Mouse (Mus musculus) heart, embryonic 15.5 days (tissue): ENCODE measurements at regions not wholly inside any gene's neighbourhood (a gene's known extent, or its start where the extent isn't known, plus 50 kb on each side); places are given as distances from the start of the nearest gene placed in this dataset.

Source experiments
- ATAC-seq: fragments of 200-750 bp; cut with Nextera tagmentation; replicated peaks from 2 replicates; pipeline ENCODE4 v1.8.0; 2017; ENCODE audit warnings: low read depth, moderate TSS enrichment; ENCODE audit not compliant: insufficient number of reproducible peaks, insufficient read depth, low FRiP score
- H3K27ac ChIP-seq: fragments of 300-500 bp; sonication (generic); 2 replicates; pipeline ENCODE4 v1.5.1; 2015; ENCODE audit warnings: mild to moderate bottlenecking, inconsistent platforms
- H3K27me3 ChIP-seq: fragments of 300-500 bp; sonication (generic); 2 replicates; pipeline ENCODE4 v1.6.1; 2015; ENCODE audit warnings: inconsistent platforms
- H3K36me3 ChIP-seq: fragments of 300-500 bp; sonication (generic); 2 replicates; pipeline ENCODE4 v1.6.1; 2015; ENCODE audit warnings: mild to moderate bottlenecking, inconsistent platforms
- H3K4me1 ChIP-seq: fragments of 300-500 bp; sonication (generic); replicated peaks from 2 replicates; pipeline ENCODE4 v1.6.1; 2015; ENCODE audit warnings: inconsistent platforms
- H3K4me2 ChIP-seq: fragments of 300-500 bp; sonication (generic); 2 replicates; pipeline ENCODE4 v1.6.1; 2015; ENCODE audit warnings: inconsistent platforms, mild to moderate bottlenecking, moderate library complexity
- H3K4me3 ChIP-seq: fragments of 300-500 bp; sonication (generic); 2 replicates; pipeline ENCODE4 v1.5.1; 2015; ENCODE audit warnings: mild to moderate bottlenecking, inconsistent platforms
- H3K9ac ChIP-seq: fragments of 300-500 bp; sonication (generic); 2 replicates; pipeline ENCODE4 v1.6.1; 2015; ENCODE audit warnings: mild to moderate bottlenecking, inconsistent platforms
- H3K9me3 ChIP-seq: fragments of 300-500 bp; sonication (generic); replicated peaks from 2 replicates; pipeline ENCODE4 v1.6.1; 2016; ENCODE audit warnings: inconsistent platforms
- WGBS: fragments of 180-500 bp; shearing (Covaris S2); methylation state at CpG from one replicate; pipeline ENCODE4 v1.1.7; 2015; ENCODE audit warnings: mixed read lengths; 5-methylcytosine and 5-hydroxymethylcytosine counted together

DNA sequence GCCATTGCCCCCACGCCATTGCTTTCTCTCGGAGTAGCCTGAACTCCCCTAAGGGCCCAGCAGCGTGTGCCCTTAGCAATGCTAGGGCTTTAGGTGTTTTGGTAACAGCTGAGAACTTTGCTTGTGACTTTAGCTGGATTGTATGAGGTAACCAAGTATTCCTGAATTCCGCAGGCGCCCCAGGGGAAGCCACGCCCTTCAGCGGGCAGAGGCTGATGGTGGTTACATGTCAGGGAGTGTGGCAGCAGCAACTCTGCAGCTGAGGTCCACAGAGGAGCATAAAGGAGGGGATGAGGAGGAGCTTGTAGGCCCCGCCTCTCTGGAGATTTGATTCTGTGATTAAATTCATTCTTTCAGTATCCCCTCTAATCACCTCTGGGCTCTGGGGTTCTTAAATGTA lies 116.1 kb upstream of the 1700012A03Rik start:
- no peak for ATAC-seq
- H3K4me1 ChIP-seq, result peaks cover 6% of the 10 kb centered on the region
- no peak overlapping the region for H3K27ac ChIP-seq
- H3K9me3 ChIP-seq, result no peaks in the 10 kb centered on the region
- H3K4me3 ChIP-seq, result no peak overlapping the region
- no peak overlapping the region for H3K4me2 ChIP-seq
- WGBS, result 75% methylated on average over 8 of the region's 8 CpGs
- H3K36me3 ChIP-seq, result no peaks in the 10 kb centered on the region
- H3K27me3 ChIP-seq, result peaks cover 11% of the 10 kb centered on the region; the same call in 1 of the 2 replicates
- no peak overlapping the region for H3K9ac ChIP-seq

DNA sequence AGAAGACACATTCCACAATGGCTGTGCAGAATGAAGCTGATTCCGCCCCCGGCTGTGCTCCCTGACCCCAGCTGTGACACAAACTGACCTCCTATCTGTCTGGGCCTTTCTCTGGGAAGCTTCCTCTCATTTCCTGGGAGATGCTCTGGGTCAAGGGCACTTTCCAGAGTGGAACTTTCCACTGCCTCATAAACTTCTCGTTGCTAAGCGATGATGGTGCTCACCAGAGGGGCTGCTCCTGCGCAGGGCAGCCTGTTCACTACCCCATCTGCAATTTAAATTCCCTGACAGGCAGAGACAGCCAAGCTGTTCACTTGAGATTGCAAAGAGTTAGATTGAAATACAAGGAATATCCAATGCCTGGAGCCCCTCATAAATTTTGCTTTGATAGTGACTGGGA lies 116.7 kb upstream of the 1700012A03Rik start:
- Histone ChIP-seq H3K4me3 (no peak overlapping the region), H3K9me3 (no peaks in the 10 kb centered on the region), H3K9ac (no peak overlapping the region), H3K36me3 (no peaks in the 10 kb centered on the region), H3K4me2 (no peak overlapping the region), H3K27me3 (peaks cover 9% of the 10 kb centered on the region; the same call in 1 of the 2 replicates), H3K4me1 (peaks cover 2% of the 10 kb centered on the region), H3K27ac (no peak overlapping the region)
- no peak for ATAC-seq
- 64% methylated on average over 5 of the region's 5 CpGs for WGBS

DNA sequence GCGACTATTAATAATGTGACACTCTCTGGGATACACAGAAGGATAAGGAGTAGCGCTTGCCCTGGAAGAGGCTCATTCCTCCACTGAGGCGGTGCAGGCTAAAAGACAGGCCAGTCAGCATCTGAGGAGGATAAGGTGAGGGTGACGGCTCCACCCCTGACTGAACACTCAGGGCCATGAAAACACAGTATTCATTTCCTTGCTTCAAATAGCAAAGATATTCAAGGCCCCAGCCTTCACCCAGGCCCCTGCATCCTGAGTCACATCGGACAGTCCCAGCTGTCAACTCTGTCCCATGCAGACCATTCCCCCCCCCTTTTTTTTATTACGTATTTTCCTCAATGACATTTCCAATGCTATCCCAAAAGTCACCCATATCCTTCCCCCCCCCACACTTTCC lies 118.9 kb upstream of the 1700012A03Rik start:
- no peak for ATAC-seq
- no peaks in the 10 kb centered on the region for H3K9me3 ChIP-seq
- no peaks in the 10 kb centered on the region for H3K27me3 ChIP-seq
- H3K27ac ChIP-seq, result no peak overlapping the region
- H3K36me3 ChIP-seq, result no peaks in the 10 kb centered on the region
- no peak overlapping the region for H3K4me3 ChIP-seq
- H3K4me1 ChIP-seq, result no peaks in the 10 kb centered on the region
- H3K9ac ChIP-seq, result no peak overlapping the region
- no peak overlapping the region for H3K4me2 ChIP-seq
- 78% methylated on average over 6 of the region's 6 CpGs for WGBS

DNA sequence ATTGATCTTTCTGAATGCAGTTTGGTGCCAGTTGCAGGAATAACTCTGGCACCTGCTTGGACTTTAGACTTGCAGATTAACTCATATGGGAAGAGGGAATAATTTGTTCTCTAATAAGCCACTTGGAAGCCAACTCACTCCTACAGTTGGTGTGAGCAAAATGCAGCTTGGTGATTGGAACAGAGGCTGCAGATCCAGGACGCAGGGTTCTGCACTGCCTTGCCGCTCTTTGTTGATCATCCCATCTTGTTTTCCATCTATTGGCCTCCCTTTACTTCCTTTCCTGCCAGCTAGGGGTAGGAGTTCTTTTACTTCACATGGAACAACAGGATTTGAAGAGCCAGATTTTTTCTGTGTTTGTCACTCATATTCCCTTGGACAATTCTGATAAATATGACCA lies 120.9 kb upstream of the 1700012A03Rik start:
- Histone ChIP-seq H3K36me3 (no peaks in the 10 kb centered on the region), H3K9me3 (no peaks in the 10 kb centered on the region), H3K9ac (no peak overlapping the region), H3K27ac (no peak overlapping the region), H3K4me1 (no peaks in the 10 kb centered on the region), H3K4me2 (no peak overlapping the region), H3K27me3 (no peaks in the 10 kb centered on the region), H3K4me3 (no peak overlapping the region)
- WGBS, result 76% methylated on average over 2 of the region's 2 CpGs
- ATAC-seq, result no peak

DNA sequence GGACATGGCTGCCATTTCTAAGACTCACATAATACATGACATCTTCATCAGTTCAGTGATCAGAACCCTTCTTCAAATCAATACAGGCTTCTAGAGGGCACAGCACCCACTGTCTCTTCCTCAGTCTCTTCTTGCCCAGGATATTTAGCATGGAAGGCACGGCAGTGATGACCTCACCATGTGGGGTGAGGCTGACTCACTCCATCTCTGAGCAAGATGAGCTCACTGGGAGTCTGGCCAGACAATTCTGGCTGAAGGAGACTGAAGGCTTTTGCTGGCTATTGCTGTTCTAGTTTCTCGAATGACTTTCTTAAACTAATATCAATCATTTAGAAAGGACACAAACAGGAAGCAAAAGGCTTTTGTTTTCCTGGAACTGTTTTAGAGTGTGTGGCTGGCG lies 122.9 kb upstream of the 1700012A03Rik start:
- no peak overlapping the region for H3K27ac ChIP-seq
- H3K36me3 ChIP-seq, result no peaks in the 10 kb centered on the region
- no peaks in the 10 kb centered on the region for H3K4me1 ChIP-seq
- no peak overlapping the region for H3K4me2 ChIP-seq
- no peak overlapping the region for H3K4me3 ChIP-seq
- ATAC-seq, result no peak
- no peaks in the 10 kb centered on the region for H3K9me3 ChIP-seq
- H3K9ac ChIP-seq, result no peak overlapping the region
- H3K27me3 ChIP-seq, result no peaks in the 10 kb centered on the region
- WGBS, result 42% methylated on average over 3 of the region's 3 CpGs

DNA sequence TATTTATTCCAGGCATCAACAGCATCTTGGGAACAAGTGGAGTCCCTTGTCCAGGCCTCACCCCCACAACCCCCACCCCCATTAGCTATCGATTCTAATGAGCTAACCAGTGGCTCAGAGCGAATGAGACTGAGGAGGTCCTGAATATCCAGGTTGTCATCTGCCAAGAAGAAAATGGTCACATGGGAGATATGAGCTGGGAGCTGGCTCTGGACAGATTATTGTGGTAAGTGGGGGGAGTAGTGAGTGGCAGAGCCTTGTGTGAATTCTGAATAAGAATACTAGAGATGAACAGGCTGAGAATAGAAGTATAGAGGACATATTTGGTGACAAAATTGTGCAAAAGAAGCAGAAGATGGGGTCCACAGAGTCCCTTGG lies 125.4 kb upstream of the 1700012A03Rik start:
- no peaks in the 10 kb centered on the region for H3K4me1 ChIP-seq
- H3K4me3 ChIP-seq, result no peak overlapping the region
- no peak for ATAC-seq
- H3K27me3 ChIP-seq, result no peaks in the 10 kb centered on the region
- H3K9me3 ChIP-seq, result no peaks in the 10 kb centered on the region
- H3K4me2 ChIP-seq, result no peak overlapping the region
- H3K36me3 ChIP-seq, result no peaks in the 10 kb centered on the region
- no peak overlapping the region for H3K27ac ChIP-seq
- 75% methylated on average over 2 of the region's 2 CpGs for WGBS
- no peak overlapping the region for H3K9ac ChIP-seq

DNA sequence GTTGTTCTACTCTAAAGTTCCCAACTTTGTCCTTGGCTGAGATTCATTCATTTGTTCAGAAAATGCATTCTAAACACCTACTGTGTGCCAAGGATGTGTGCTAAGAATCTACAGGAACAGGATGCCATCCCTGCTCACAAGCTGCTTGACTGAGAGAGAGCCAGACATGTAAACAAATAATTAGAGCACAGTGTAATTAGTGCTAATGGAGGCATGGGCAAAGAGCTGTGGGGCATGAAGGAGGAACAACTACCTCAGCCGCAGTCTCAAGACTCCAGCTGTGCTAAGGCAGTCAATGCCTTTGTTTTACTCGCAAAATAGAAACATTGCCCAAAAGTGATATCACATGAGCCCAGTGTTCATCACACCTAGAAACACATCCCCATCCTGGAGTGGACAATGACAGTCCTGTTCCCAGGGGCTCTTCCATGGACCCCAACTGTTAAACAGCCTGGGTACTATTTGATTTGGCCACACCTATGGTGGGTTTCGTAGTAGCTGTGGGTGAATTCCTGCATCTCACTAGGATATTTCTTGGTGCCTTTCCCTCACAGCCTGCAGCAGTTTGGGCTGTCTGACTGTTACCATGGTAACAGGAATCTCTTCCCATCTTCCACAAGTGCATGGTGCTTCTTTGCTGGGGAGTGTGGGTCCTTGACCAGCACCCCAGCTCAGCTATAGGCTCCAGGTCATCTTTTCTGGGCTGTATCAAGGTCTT lies 125.9 kb upstream of the 1700012A03Rik start:
- no peak for ATAC-seq
- Histone ChIP-seq H3K4me1 (no peaks in the 10 kb centered on the region), H3K36me3 (no peaks in the 10 kb centered on the region), H3K4me3 (no peak overlapping the region), H3K9me3 (no peaks in the 10 kb centered on the region), H3K4me2 (no peak overlapping the region), H3K9ac (no peak overlapping the region), H3K27ac (no peak overlapping the region), H3K27me3 (no peaks in the 10 kb centered on the region)
- WGBS, result 73% methylated on average over 3 of the region's 3 CpGs

DNA sequence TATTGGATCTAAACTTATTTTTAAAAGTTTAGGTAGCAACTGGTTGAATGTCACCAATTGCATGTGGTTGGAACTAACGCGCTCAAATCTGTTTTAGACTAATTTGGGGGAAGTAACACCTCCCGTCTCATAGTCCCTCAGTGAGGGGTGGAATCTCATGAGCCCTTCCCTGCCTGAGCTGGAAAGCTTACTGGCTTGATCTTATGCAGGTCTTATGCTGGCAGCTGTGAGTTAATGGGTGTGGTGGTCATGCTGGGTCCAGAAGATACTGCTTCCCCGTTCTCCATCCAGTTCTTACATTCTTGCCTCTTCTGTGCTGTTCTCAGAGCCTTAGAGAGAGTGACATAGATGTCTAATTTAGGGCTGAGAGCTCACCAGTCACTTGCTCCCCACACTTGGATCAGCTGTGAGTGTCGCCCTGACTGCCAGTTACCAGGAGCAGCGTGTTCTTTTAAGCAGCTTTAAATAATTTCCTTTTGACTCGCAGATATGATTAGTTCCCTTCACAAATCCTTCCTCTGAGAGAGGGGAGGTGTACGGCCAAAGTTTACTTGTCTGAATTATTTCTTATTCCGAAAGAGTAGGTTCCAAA lies 128.4 kb upstream of the 1700012A03Rik start:
- Histone ChIP-seq H3K27me3 (no peaks in the 10 kb centered on the region), H3K9me3 (no peaks in the 10 kb centered on the region), H3K27ac (no peak overlapping the region), H3K36me3 (no peaks in the 10 kb centered on the region), H3K4me2 (no peak overlapping the region), H3K4me1 (no peaks in the 10 kb centered on the region), H3K4me3 (no peak overlapping the region), H3K9ac (no peak overlapping the region)
- ATAC-seq, result no peak
- 78% methylated on average over 9 of the region's 9 CpGs for WGBS

DNA sequence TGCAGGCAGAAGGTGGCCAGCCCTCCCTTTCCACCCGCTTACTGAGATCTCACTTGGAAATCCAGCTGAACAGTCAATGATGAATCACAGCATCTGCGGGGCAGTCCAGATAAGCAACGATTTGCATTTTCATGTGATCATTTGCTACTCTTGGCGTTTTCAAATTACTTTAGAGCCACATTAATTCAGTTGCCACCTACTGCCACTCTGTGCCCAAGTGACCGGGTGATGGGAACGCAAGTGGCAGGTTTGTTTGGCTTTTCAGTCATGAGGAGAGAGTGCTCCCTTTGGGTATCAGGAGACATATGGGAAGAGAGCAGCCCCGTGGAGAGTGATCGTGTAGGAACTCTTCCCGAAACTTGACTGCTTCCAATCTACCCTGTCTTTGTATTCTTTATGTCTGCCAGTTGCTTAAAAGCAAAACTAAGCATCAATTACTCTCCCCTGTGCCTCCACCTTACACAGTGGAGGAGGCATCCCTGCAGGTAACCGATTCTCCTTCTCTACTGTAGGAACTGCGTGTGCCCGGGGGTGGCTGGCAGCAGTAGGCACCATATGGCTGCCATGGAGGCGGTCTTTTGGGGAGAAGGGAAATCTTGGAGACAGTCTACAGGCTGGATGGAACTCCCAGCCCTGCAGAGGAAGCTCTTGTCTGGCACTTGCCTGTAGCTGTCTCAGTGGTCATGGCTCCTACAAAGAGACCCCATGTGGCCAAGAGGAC lies 132.5 kb upstream of the 1700012A03Rik start:
- WGBS, result 77% methylated on average over 13 of the region's 13 CpGs

DNA sequence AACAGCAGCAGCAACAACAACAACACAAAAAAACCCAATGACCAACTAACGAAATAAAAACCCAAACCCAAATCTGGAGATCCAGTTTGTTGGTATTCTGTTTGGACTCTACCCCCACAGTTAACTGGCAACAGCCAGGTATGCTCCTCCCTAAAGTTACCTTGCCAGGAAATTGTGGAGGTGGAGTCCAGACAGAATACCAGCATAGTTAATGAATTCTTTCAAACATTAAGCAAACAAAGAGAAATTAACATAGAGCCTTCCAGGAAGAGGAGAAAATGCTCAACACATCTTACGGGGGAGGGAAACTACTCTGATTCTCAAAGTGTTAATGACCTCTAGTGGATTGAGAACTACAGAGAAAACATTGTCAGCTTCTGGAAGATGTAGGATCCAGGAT lies 148.3 kb upstream of the 1700012A03Rik start:
- Histone ChIP-seq H3K4me3 (no peak overlapping the region), H3K9ac (no peak overlapping the region), H3K27me3 (no peaks in the 10 kb centered on the region), H3K27ac (no peak overlapping the region), H3K4me2 (no peak overlapping the region), H3K9me3 (no peaks in the 10 kb centered on the region), H3K4me1 (no peaks in the 10 kb centered on the region), H3K36me3 (no peaks in the 10 kb centered on the region)
- no peak for ATAC-seq
- 57% methylated on average over 2 of the region's 2 CpGs for WGBS

More for the DNA sequence above, 132.5 kb upstream of the 1700012A03Rik start:
- Histone ChIP-seq H3K4me1 (no peaks in the 10 kb centered on the region), H3K4me2 (no peak overlapping the region), H3K27me3 (no peaks in the 10 kb centered on the region), H3K27ac (no peak overlapping the region), H3K4me3 (no peak overlapping the region), H3K9ac (no peak overlapping the region), H3K9me3 (no peaks in the 10 kb centered on the region; the same call in 1 of the 2 replicates), H3K36me3 (no peaks in the 10 kb centered on the region)
- ATAC-seq, result no peak

DNA sequence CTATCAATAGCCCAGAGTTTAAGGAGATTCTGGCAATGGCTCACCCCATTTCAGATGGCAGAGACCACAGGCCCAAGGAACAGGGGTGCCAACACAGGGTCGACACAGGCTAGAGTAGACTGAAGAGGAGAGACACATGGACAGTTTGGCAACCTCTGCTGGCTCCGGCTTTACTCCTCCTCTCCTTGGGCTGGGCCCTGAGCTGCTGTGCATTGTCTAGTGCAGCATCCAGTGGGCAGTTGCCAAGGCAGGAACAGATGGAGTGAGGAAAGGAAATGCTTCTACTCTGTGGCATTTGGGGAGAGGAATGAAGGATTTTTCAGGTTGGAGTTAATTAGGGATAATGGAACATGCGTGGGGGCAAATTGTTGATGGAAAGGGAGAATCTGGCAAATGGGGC lies 151.0 kb upstream of the 1700012A03Rik start:
- Histone ChIP-seq H3K9ac (no peak overlapping the region), H3K36me3 (no peaks in the 10 kb centered on the region), H3K27ac (no peak overlapping the region), H3K4me1 (no peaks in the 10 kb centered on the region), H3K4me2 (no peak overlapping the region), H3K4me3 (no peak overlapping the region), H3K27me3 (no peaks in the 10 kb centered on the region), H3K9me3 (no peaks in the 10 kb centered on the region)
- ATAC-seq, result no peak
- 62% methylated on average over 3 of the region's 3 CpGs for WGBS
